Mouse (Mus musculus) intestine, embryonic 14.5 days (tissue): Measurements from ENCODE around the gene Lgals1. TPM values are rescaled to one million over a fixed set of nuclear protein-coding genes. Genes with fewer than 3 reads are reported as not detected.

ENCODE experiments used
- ATAC-seq: fragments of 200-750 bp; cut with Nextera tagmentation; replicated peaks from 2 replicates; pipeline ENCODE4 v1.8.0; 2017; ENCODE audit warnings: low read depth, moderate number of reproducible peaks, moderate TSS enrichment, moderate library complexity; ENCODE audit not compliant: low FRiP score, low TSS enrichment
- DNase-seq: peaks from one replicate; pipeline ENCODE4 v3.0.0-alpha.2; 2018; ENCODE audit warnings: low spot score
- H3K27ac ChIP-seq: fragments of 300-500 bp; sonication (generic); 2 replicates; pipeline ENCODE4 v1.5.1; 2014; ENCODE audit warnings: low read depth, mild to moderate bottlenecking, control low read depth
- H3K27me3 ChIP-seq: fragments of 300-500 bp; sonication (generic); replicated peaks from 2 replicates; pipeline ENCODE4 v1.6.1; 2014; ENCODE audit warnings: low read length, control low read depth; ENCODE audit not compliant: control insufficient read depth, insufficient read depth
- H3K36me3 ChIP-seq: fragments of 300-500 bp; sonication (generic); 2 replicates; pipeline ENCODE4 v1.6.1; 2014; ENCODE audit warnings: low read length, control low read depth; ENCODE audit not compliant: control insufficient read depth, insufficient read depth
- H3K4me1 ChIP-seq: fragments of 300-500 bp; sonication (generic); replicated peaks from 2 replicates; pipeline ENCODE4 v1.6.1; 2014; ENCODE audit warnings: low read length, control low read depth, mixed read lengths; ENCODE audit not compliant: control insufficient read depth, insufficient read depth
- H3K4me2 ChIP-seq: fragments of 300-500 bp; sonication (generic); 2 replicates; pipeline ENCODE4 v1.6.1; 2014; ENCODE audit warnings: low read length
- H3K4me3 ChIP-seq: fragments of 300-500 bp; sonication (generic); 2 replicates; pipeline ENCODE4 v1.5.1; 2014; ENCODE audit warnings: low read depth, low read length, control low read depth, mixed read lengths
- H3K9ac ChIP-seq: fragments of 300-500 bp; sonication (generic); 2 replicates; pipeline ENCODE4 v1.6.1; 2014; ENCODE audit warnings: mild to moderate bottlenecking, low read length
- H3K9me3 ChIP-seq: fragments of 300-500 bp; sonication (generic); 2 replicates; pipeline ENCODE4 v1.6.1; 2016; ENCODE audit warnings: low read length, control low read depth; ENCODE audit not compliant: control insufficient read depth
- WGBS: fragments of 180-500 bp; shearing (Covaris S2); extraction: QIAGEN DNeasy Blood & Tissue Kit; methylation state at CpG from one replicate; pipeline ENCODE4 v1.1.7; 2014; 5-methylcytosine and 5-hydroxymethylcytosine counted together
- polyA plus RNA-seq: library from polyadenylated mRNA; unstranded; fragments of >200 nt; fragmentation: Nextera tagmentation; extraction: Ambion mirVana; gene quantifications from 2 replicates; pipeline ENCODE4 v1.2.1, GENCODE M21; 2014

Gene Lgals1
- polyA plus RNA-seq, 1 experiment from 2014 or later, result 1,194 TPM

GRCm38 (mm10) chr15:78900585-78901421, 25.7 kb upstream of the Lgals1 start:
- H3K36me3 ChIP-seq, result peaks cover 31% of the 10 kb centered on the region
- no peaks in the 10 kb centered on the region for H3K27me3 ChIP-seq
- H3K4me1 ChIP-seq, result peaks cover 29% of the 10 kb centered on the region
- H3K4me3 ChIP-seq, result peak overlapping the region; percentile 78
- peak overlapping the region; percentile 70 for H3K9ac ChIP-seq
- 13% methylated on average over 18 of the region's 18 CpGs for WGBS
- H3K4me2 ChIP-seq, result peak overlapping the region; percentile 71
- peak overlapping the region; percentile 48 for H3K27ac ChIP-seq
- no peaks in the 10 kb centered on the region for H3K9me3 ChIP-seq
- DNase-seq (peak; percentile 66), ATAC-seq (0 out of 2 replicates have a peak, but pooled peaks have one; percentile 18)

- peak; percentile 61 for DNase-seq
- H3K9me3 ChIP-seq, result no peaks in the 10 kb centered on the region
- peaks cover 37% of the 10 kb centered on the region for H3K36me3 ChIP-seq
- no peak overlapping the region for H3K9ac ChIP-seq
- peak overlapping the region; percentile 71 for H3K4me2 ChIP-seq
- ATAC-seq, result no peak
- H3K4me1 ChIP-seq, result peaks cover 29% of the 10 kb centered on the region
- peak overlapping the region; percentile 78 for H3K4me3 ChIP-seq
- WGBS, result 46% methylated on average over 8 of the region's 8 CpGs
- H3K27me3 ChIP-seq, result no peaks in the 10 kb centered on the region
- H3K27ac ChIP-seq, result peak overlapping the region; percentile 48; the same call in 1 of the 2 replicates
Measured at GRCm38 (mm10) chr15:78901422-78901789, 25.1 kb upstream of the Lgals1 start.

GRCm38 (mm10) chr15:78903243-78903642, 23.3 kb upstream of the Lgals1 start:
- Histone ChIP-seq H3K27me3 (no peaks in the 10 kb centered on the region), H3K4me1 (peaks cover 24% of the 10 kb centered on the region), H3K4me3 (no peak overlapping the region), H3K9me3 (no peaks in the 10 kb centered on the region), H3K9ac (no peak overlapping the region), H3K36me3 (peaks cover 56% of the 10 kb centered on the region), H3K4me2 (no peak overlapping the region), H3K27ac (no peak overlapping the region)
- whole genome bisulfite sequencing, result 8% methylated on average over 2 of the region's 2 CpGs
- DNase-seq (peak; percentile 92), ATAC-seq (no peak)

GRCm38 (mm10) chr15:78908399-78908798, 18.1 kb upstream of the Lgals1 start:
- no peak overlapping the region for H3K4me2 ChIP-seq
- H3K9me3 ChIP-seq, result no peaks in the 10 kb centered on the region
- ATAC-seq (no peak), DNase-seq (no peak)
- WGBS, result 76% methylated on average over 7 of the region's 7 CpGs
- H3K36me3 ChIP-seq, result peaks cover 93% of the 10 kb centered on the region
- H3K27ac ChIP-seq, result no peak overlapping the region
- no peak overlapping the region for H3K4me3 ChIP-seq
- no peak overlapping the region for H3K9ac ChIP-seq
- H3K4me1 ChIP-seq, result no peaks in the 10 kb centered on the region
- H3K27me3 ChIP-seq, result no peaks in the 10 kb centered on the region

- H3K9ac ChIP-seq, result no peak overlapping the region
- ATAC-seq, result no peak
- no peak overlapping the region for H3K4me3 ChIP-seq
- H3K9me3 ChIP-seq, result no peaks in the 10 kb centered on the region
- H3K27ac ChIP-seq, result no peak overlapping the region
- H3K4me2 ChIP-seq, result no peak overlapping the region
- WGBS, result 88% methylated on average over 8 of the region's 8 CpGs
- H3K36me3 ChIP-seq, result peaks cover 87% of the 10 kb centered on the region
- DNase-seq, result no peak
- no peaks in the 10 kb centered on the region for H3K27me3 ChIP-seq
- no peaks in the 10 kb centered on the region for H3K4me1 ChIP-seq
Measured at GRCm38 (mm10) chr15:78908982-78909381, 17.5 kb upstream of the Lgals1 start.

GRCm38 (mm10) chr15:78912040-78912439, 14.5 kb upstream of the Lgals1 start:
- H3K9ac ChIP-seq, result no peak overlapping the region
- WGBS, result 35% methylated on average over 9 of the region's 9 CpGs
- ATAC-seq, result no peak
- no peaks in the 10 kb centered on the region for H3K9me3 ChIP-seq
- peaks cover 24% of the 10 kb centered on the region for H3K4me1 ChIP-seq
- no peaks in the 10 kb centered on the region for H3K27me3 ChIP-seq
- no peak overlapping the region for H3K4me2 ChIP-seq
- no peak overlapping the region for H3K4me3 ChIP-seq
- peaks cover 57% of the 10 kb centered on the region for H3K36me3 ChIP-seq
- no peak overlapping the region for H3K27ac ChIP-seq
- no peak for DNase-seq

GRCm38 (mm10) chr15:78913632-78914090, 12.9 kb upstream of the Lgals1 start, which contains the start of gene Pdxp:
Gene Pdxp (plus strand): TSS chr15:78913919.
- Histone ChIP-seq H3K9ac (peak within 1 kb of the TSS; percentile 69), H3K4me1 (peaks cover 24% of the 10 kb centered on the region), H3K36me3 (peaks cover 44% of the 10 kb centered on the region), H3K27ac (peak within 1 kb of the TSS; percentile 87), H3K27me3 (no peaks in the 10 kb centered on the region), H3K4me3 (peak within 1 kb of the TSS; percentile 71), H3K9me3 (no peaks in the 10 kb centered on the region), H3K4me2 (peak within 1 kb of the TSS; percentile 97)
- ATAC-seq, result peak; percentile 92
- under 1% methylated on average over 51 of the region's 51 CpGs for WGBS
- DNase-seq, result peak; percentile 96

GRCm38 (mm10) chr15:78914091-78914822, 12.3 kb upstream of the Lgals1 start:
- Histone ChIP-seq H3K4me3 (peak overlapping the region; percentile 71), H3K9me3 (no peaks in the 10 kb centered on the region), H3K36me3 (peaks cover 43% of the 10 kb centered on the region), H3K4me2 (peak overlapping the region; percentile 97), H3K27ac (peak overlapping the region; percentile 87), H3K4me1 (peaks cover 24% of the 10 kb centered on the region), H3K9ac (peak overlapping the region; percentile 69), H3K27me3 (no peaks in the 10 kb centered on the region)
- ATAC-seq, result peak; percentile 57
- WGBS, result under 1% methylated on average over 85 of the region's 87 CpGs
- DNase-seq, result peak; percentile 73
